Mouse (Mus musculus) stomach, embryonic 15.5 days (tissue): Measurements from ENCODE around the gene Tnfsf12. TPM values are rescaled to one million over a fixed set of nuclear protein-coding genes. Genes with fewer than 3 reads are reported as not detected.
"Not testable (repeated sequence)": the region's sequence is repeated elsewhere in the genome, so short reads cannot be mapped to it uniquely, and the experiment has no call there.

Source experiments
- ATAC-seq: fragments of 200-750 bp; cut with Nextera tagmentation; 2 replicates; pipeline ENCODE4 v1.8.0; 2017; ENCODE audit warnings: low read depth, moderate number of reproducible peaks, moderate TSS enrichment; ENCODE audit not compliant: insufficient read depth, low FRiP score
- H3K27ac ChIP-seq: fragments of 300-500 bp; sonication (generic); 2 replicates; pipeline ENCODE4 v1.5.1; 2015; ENCODE audit warnings: mild to moderate bottlenecking, inconsistent platforms
- H3K27me3 ChIP-seq: fragments of 300-500 bp; sonication (generic); replicated peaks from 2 replicates; pipeline ENCODE4 v1.6.1; 2015; ENCODE audit warnings: inconsistent platforms
- H3K36me3 ChIP-seq: fragments of 300-500 bp; sonication (generic); 2 replicates; pipeline ENCODE4 v1.6.1; 2015; ENCODE audit warnings: inconsistent platforms
- H3K4me1 ChIP-seq: fragments of 300-500 bp; sonication (generic); 2 replicates; pipeline ENCODE4 v1.6.1; 2015; ENCODE audit warnings: inconsistent platforms
- H3K4me2 ChIP-seq: fragments of 300-500 bp; sonication (generic); 2 replicates; pipeline ENCODE4 v1.6.1; 2015; ENCODE audit warnings: mild to moderate bottlenecking, inconsistent platforms
- H3K4me3 ChIP-seq: fragments of 300-500 bp; sonication (generic); replicated peaks from 2 replicates; pipeline ENCODE4 v1.5.1; 2015; ENCODE audit warnings: inconsistent platforms
- H3K9ac ChIP-seq: fragments of 300-500 bp; sonication (generic); 2 replicates; pipeline ENCODE4 v1.6.1; 2015; ENCODE audit warnings: inconsistent platforms
- H3K9me3 ChIP-seq: fragments of 300-500 bp; sonication (generic); 2 replicates; pipeline ENCODE4 v1.6.1; 2016; ENCODE audit warnings: inconsistent platforms
- WGBS: fragments of 180-500 bp; shearing (Covaris S2); methylation state at CpG from one replicate; pipeline ENCODE4 v1.1.7; 2015; 5-methylcytosine and 5-hydroxymethylcytosine counted together
- polyA plus RNA-seq: library from polyadenylated mRNA; unstranded; fragments of >200 nt; fragmentation: Nextera tagmentation; extraction: Ambion mirVana; gene quantifications from 2 replicates; pipeline ENCODE4 v1.2.1, GENCODE M21; 2015

The Tnfsf12 gene
- polyA plus RNA-seq, 1 experiment from 2014 or later, result 8.9 TPM

DNA sequence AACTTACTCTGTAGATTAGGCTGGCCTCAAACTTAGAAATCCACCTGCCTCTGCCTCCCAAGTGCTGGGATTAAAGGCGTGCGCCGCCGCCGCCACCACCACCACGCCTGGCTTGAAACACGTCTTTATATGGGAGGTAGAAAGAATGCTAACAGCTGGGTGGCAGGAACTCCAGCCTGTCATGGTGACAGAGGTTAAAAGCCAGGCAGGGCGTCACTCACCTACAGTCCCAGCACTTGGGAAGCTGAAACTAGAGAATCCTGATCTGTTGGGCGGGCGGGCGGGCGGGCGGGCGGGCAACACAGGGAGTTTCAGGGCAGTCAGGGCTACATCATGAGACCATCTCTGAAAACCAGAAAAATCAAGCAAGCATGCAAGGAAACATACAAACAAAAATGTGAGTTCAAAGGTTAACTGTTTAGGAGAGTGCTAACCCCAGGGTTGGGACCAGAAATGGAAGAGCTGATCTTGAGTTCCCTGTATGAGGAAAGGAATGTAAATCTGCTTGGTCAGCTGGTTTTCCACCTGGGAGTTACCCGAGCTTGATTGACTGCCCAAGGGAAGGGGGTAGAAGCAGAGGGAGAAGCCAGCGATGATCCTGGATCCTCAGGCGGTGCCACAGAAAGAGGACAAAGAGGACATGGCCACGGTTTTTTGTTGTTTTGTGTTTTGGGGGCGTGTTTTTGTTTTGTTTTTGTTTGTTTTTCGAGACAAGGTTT is 17.5 kb upstream of the Tnfsf12 start:
- no peaks in the 10 kb centered on the region for H3K36me3 ChIP-seq
- no peak overlapping the region for H3K27ac ChIP-seq
- no peak for ATAC-seq
- no peaks in the 10 kb centered on the region; the same call in 1 of the 2 replicates for H3K4me1 ChIP-seq
- no peak overlapping the region for H3K4me3 ChIP-seq
- no peaks in the 10 kb centered on the region for H3K27me3 ChIP-seq
- no peaks in the 10 kb centered on the region for H3K9me3 ChIP-seq
- 81% methylated on average over 20 of the region's 20 CpGs for whole genome bisulfite sequencing
- H3K9ac ChIP-seq, result no peak overlapping the region
- H3K4me2 ChIP-seq, result no peak overlapping the region

DNA sequence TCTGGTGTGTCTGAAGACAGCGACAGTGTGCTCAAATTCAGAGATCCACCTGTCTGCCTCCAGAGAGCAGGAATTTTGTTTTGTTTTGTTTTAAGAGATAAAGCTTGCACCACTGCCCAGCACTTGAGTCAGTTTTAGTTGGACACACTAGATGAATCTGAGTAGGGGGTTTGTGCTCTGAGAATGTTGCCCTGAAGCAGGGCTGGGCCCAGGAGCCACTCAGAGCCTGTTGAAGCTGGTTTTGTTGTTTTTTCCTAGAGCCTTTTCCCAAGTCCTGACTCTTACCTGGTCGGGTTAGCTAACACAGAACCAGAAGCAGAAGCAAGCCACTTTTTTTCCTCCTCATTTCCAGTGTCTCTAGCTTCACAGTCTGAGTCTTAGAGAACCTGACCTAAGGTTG is 15.4 kb upstream of the Tnfsf12 start:
- H3K4me2 ChIP-seq, result no peak overlapping the region
- H3K4me3 ChIP-seq, result no peak overlapping the region
- 77% methylated on average over 2 of the region's 2 CpGs for WGBS
- H3K36me3 ChIP-seq, result no peaks in the 10 kb centered on the region
- H3K9me3 ChIP-seq, result no peaks in the 10 kb centered on the region
- no peaks in the 10 kb centered on the region for H3K27me3 ChIP-seq
- no peak overlapping the region for H3K9ac ChIP-seq
- H3K27ac ChIP-seq, result no peak overlapping the region
- H3K4me1 ChIP-seq, result no peaks in the 10 kb centered on the region; the same call in 1 of the 2 replicates
- no peak for ATAC-seq

DNA sequence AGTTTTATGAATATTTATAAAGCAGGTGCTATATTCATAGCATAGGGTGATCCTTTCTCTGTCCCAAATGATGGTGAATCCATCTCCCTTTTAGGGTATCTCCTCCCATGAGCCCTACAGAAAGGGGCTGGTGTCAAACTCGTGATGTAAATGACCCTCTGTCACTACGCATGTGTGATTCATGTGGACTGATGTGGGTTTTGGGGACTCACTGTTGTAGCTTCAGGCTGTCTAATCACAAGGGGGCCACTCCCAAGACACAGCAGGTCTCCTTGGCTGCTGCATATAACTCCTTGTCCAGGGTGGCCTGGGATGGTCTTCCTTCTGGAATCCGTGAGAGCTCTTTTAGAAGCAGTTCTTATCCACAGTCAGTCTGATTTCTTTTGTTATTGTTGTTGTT is 14.8 kb upstream of the Tnfsf12 start:
- Histone ChIP-seq H3K9ac (no peak overlapping the region), H3K27ac (no peak overlapping the region), H3K4me3 (no peak overlapping the region), H3K4me2 (no peak overlapping the region), H3K27me3 (no peaks in the 10 kb centered on the region), H3K9me3 (no peaks in the 10 kb centered on the region), H3K36me3 (no peaks in the 10 kb centered on the region), H3K4me1 (no peaks in the 10 kb centered on the region; the same call in 1 of the 2 replicates)
- no peak for ATAC-seq
- WGBS, result 68% methylated on average over 3 of the region's 3 CpGs

DNA sequence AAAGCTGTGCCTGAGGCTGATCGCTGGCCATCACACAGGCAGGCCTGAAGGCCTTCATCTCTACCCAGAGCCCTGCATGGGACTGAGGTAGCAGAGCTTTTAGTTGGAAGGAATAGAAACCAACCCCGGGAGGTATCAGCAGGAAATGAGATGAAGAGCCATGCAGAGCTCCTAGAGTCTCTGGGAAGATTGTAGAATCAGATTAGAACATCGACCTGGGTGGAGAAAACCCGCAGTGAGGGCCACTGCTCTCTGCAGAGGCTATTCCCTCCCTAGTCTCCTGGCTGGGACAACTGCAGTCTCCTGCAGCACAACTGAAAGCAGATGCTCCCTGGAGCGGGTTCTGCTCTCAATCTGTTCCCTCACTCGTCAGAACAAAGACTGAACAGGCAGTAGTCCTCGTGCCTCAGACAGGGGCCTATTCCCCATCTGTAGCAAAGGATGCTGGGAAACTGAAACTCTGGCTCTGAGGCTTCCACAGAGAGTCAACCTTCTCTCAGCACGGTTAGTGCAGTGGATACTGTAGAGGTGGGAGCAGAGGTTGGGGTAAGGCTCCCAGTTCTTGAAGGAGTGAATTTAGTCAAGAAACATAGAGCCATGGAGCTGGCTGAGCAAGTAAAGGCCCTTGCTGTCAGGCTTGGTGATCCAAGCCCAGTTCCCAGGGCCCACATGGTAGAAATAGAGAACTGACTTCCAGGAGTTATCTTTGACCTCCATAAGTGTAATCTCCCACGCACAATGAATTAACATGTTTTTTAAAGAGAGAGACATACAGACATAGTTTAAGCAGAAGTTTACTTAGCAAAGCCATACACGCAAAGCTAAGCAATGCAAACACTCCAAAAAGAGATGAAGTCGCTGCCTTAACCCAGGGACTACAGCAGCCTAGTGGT is 14.2 kb upstream of the Tnfsf12 start:
- no peaks in the 10 kb centered on the region for H3K27me3 ChIP-seq
- no peak overlapping the region for H3K4me3 ChIP-seq
- no peak overlapping the region for H3K4me2 ChIP-seq
- ATAC-seq, result no peak
- WGBS, result 51% methylated on average over 11 of the region's 11 CpGs
- no peak overlapping the region for H3K27ac ChIP-seq
- H3K9me3 ChIP-seq, result no peaks in the 10 kb centered on the region
- no peak overlapping the region; the same call in 1 of the 2 replicates for H3K9ac ChIP-seq
- no peaks in the 10 kb centered on the region for H3K36me3 ChIP-seq
- no peaks in the 10 kb centered on the region for H3K4me1 ChIP-seq

DNA sequence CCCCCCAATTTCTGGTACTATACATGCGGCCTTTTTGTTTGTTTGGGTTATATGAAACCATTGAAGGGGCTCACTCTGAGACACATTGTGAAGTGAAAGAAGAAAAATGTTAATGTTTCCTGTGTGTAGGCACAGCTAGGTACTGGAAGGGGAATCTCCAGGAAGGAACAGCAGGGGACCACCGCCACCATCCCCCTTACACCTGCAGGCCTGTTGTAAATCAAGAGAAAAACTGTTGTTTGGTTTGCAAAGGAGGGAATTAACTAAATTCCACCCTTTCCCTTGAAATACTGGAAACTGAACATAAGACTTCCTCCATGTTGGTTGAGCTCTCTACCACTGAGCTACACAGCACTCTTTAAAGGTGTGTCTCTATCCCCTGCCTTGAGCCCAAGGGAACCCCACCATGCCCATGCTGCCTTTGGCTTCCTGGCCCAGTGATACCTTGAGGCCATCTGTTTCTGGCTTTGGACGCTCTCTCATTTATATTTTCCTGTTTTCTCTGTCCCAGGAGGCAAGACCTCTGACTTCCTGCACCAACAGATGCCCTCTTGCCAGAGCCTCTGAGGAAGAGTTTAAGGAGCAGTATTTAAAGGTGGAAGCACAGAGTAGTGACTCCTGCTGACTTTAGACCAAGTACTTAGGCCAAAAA is 13.1 kb upstream of the Tnfsf12 start:
- H3K27me3 ChIP-seq, result no peaks in the 10 kb centered on the region
- H3K4me2 ChIP-seq, result no peak overlapping the region
- no peak overlapping the region for H3K27ac ChIP-seq
- H3K9ac ChIP-seq, result no peak overlapping the region
- no peaks in the 10 kb centered on the region for H3K4me1 ChIP-seq
- ATAC-seq, result no peak
- 76% methylated on average over 3 of the region's 3 CpGs for WGBS
- H3K36me3 ChIP-seq, result no peaks in the 10 kb centered on the region
- H3K9me3 ChIP-seq, result no peaks in the 10 kb centered on the region
- H3K4me3 ChIP-seq, result no peak overlapping the region

DNA sequence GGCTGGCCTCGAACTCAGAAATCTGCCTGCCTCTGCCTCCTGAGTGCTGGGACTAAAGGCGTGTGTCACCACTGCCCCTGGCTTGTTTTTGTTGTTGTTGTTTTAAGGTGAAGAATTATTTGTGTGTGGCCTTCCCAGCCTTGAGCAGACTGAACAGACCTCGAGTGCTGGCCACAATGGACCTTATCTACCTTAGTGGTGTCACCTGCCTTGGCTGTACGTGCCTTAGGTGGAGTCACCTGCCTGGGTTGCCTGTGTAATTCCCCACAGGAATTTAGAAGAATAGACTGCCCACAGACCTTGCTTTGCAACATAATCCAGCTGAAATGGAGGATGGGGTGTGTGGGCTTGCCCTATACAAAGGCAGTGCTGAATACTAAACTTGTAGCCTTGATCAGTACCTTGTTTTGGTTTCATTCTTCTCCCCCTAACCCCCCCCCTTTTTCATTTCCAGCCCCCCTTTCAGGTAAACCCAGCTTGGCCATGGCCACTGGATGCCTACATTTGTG is 12.3 kb upstream of the Tnfsf12 start:
- Histone ChIP-seq H3K4me1 (no peaks in the 10 kb centered on the region), H3K27me3 (no peaks in the 10 kb centered on the region), H3K4me2 (no peak overlapping the region), H3K36me3 (no peaks in the 10 kb centered on the region), H3K27ac (no peak overlapping the region), H3K9ac (no peak overlapping the region), H3K4me3 (no peak overlapping the region), H3K9me3 (no peaks in the 10 kb centered on the region)
- ATAC-seq, result no peak
- WGBS, result 74% methylated on average over 4 of the region's 4 CpGs

DNA sequence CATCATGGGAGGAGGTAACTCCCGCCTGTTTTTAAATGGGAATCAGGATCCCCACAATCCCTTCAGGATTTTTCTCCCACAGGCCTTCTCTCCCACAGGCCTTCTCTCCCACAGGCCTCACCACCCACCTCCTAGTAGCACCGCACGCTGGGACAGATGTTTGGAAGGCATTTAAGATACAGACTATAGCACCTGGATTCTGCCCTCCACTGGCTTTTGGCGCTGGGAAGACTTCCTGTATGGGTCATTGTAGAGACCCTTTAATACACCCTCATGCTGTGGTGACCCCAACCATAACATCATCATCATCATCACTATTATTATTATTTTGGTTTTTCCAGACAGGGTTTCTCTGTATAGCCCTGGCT is 11.8 kb upstream of the Tnfsf12 start:
- no peaks in the 10 kb centered on the region for H3K9me3 ChIP-seq
- no peak overlapping the region for H3K4me3 ChIP-seq
- no peak overlapping the region for H3K27ac ChIP-seq
- H3K4me1 ChIP-seq, result no peaks in the 10 kb centered on the region
- H3K36me3 ChIP-seq, result no peaks in the 10 kb centered on the region
- H3K27me3 ChIP-seq, result no peaks in the 10 kb centered on the region
- no peak overlapping the region for H3K9ac ChIP-seq
- 86% methylated on average over 4 of the region's 4 CpGs for WGBS
- no peak for ATAC-seq
- H3K4me2 ChIP-seq, result no peak overlapping the region

DNA sequence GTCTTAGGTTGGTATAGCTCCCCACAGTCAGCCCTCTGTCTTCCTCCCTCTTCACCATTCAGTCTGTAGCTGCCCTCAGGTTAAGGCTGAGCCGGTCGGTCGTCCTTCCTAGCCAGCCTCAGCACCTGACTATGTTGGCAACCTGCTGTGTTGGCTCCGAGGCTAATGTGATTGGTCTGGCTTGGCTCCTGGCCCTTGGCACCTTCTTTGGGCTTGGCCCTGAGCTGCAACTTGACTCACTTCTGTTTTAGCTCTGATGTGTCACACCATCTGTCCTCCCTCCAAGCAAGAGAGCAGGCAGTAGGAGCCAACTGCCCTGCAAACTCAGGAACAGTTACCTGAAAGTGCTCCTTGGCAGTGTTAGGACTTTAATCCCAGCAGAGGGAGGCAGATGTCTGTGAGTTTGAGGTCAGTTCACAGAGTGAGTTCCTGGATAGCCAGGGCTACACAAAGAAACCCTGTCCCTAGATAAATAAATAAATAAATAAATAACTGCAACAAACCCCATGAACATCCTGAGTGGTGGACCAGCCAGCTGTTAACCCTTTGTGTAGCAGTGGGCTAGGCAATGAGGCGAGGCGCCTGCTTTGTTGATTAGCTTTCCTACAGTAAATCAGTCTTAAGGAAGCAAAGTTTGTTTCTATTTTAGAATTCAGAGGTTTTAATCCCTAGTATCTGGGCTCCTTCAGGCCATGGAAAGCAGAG is 11.3 kb upstream of the Tnfsf12 start:
- H3K9me3 ChIP-seq, result no peaks in the 10 kb centered on the region
- 50% methylated on average over 6 of the region's 6 CpGs for WGBS
- H3K4me2 ChIP-seq, result no peak overlapping the region
- H3K27ac ChIP-seq, result no peak overlapping the region
- no peak overlapping the region for H3K4me3 ChIP-seq
- H3K4me1 ChIP-seq, result no peaks in the 10 kb centered on the region
- H3K36me3 ChIP-seq, result no peaks in the 10 kb centered on the region
- no peaks in the 10 kb centered on the region for H3K27me3 ChIP-seq
- H3K9ac ChIP-seq, result no peak overlapping the region
- no peak for ATAC-seq

DNA sequence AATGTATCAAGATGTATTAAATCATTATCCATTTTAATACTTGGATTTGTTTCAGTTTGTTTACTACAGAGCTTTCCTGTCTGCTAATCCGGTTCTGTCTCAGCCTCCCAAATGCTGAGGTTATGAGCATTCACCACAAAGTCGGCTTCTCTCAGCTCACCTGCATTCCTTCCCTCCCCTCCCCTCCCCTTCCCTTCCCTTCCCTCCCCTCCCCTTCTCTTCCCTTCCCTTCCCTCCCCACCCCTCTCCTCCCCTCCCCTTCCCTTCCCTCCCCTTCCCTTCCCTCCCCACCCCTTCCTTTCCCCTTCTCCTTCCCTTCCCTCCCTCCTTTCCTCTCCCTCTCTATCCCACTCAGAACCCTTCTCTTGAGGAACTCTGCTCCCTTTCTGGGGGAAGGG is 9.0 kb upstream of the Tnfsf12 start:
- Histone ChIP-seq H3K4me3 (no peak overlapping the region), H3K4me2 (no peak overlapping the region), H3K36me3 (no peaks in the 10 kb centered on the region), H3K9ac (no peak overlapping the region), H3K4me1 (no peaks in the 10 kb centered on the region), H3K27me3 (no peaks in the 10 kb centered on the region), H3K9me3 (no peaks in the 10 kb centered on the region), H3K27ac (no peak overlapping the region)
- 21% methylated on average over 2 of the region's 2 CpGs for WGBS
- no peak for ATAC-seq

DNA sequence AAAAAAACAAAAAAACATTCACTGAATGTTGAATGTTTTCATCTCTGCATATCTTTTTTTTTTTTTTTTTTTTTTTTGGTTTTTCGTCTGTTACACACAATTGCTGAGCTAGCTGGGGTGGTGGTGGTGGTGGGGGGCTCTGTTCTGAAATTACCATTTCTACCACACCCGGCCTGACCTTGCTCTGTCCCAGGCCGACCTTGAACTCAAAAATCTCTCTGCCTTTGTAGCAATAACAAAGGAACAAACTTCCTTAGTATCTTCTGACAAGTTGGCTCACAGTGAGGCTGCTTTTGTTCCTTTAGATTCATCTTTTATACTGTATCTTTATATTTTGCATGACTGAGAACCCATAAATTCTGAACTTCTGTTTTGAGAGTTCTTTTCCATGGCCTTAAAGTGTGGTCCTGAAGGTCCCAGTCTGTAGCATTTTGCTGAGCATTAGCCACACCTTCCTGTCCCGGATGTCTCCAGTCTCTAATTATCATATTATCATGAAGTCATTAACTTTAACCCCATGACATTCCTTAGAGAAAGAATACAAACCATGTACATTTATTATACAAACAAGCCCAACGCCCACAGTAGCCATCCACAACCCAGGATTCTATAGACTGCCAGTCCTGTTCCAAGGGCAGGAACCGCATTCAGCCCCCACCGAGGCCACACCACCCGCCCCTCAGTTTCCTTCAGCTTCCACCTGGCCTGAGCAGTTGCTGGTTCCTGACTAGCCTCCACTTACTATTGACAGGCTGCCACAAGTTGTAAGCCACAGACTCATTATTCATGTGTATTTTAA is 8.4 kb upstream of the Tnfsf12 start:
- no peak overlapping the region for H3K4me3 ChIP-seq
- H3K27me3 ChIP-seq, result no peaks in the 10 kb centered on the region
- no peaks in the 10 kb centered on the region for H3K9me3 ChIP-seq
- H3K4me2 ChIP-seq, result no peak overlapping the region
- H3K4me1 ChIP-seq, result no peaks in the 10 kb centered on the region
- 60% methylated on average over 8 of the region's 8 CpGs for WGBS
- H3K9ac ChIP-seq, result no peak overlapping the region
- H3K27ac ChIP-seq, result no peak overlapping the region
- H3K36me3 ChIP-seq, result no peaks in the 10 kb centered on the region
- no peak for ATAC-seq

DNA sequence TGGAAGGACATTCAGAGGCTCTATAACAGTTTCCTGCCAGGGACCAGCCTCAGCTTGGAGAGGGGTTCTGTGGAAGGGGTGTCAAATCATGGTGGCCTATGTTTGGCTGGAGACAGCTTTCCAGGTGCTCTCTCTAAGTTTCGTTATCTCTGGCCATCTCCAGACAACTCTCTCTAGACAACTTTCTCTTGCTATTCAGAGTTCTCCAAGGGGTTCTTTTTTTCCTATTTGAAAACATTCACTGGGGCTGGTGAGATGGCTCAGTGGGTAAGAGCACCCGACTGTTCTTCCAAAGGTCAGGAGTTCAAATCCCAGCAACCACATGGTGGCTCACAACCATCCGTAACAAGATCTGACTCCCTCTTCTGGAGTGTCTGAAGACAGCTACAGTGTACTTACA is 7.7 kb upstream of the Tnfsf12 start:
- H3K27ac ChIP-seq, H3K4me1 ChIP-seq, H3K4me3 ChIP-seq, H3K4me2 ChIP-seq, H3K36me3 ChIP-seq, H3K9me3 ChIP-seq, H3K27me3 ChIP-seq, ATAC-seq, H3K9ac ChIP-seq: not testable (repeated sequence)
- 66% methylated on average over 3 of the region's 3 CpGs for WGBS
